Mouse (Mus musculus) cerebellum, adult 9-10 months (tissue): ENCODE data around the gene 4930544D05Rik.
A peak's percentile ranks its signal among the peaks of the same experiment; 100 is the strongest.
"Not testable (repeated sequence)": the region's sequence is repeated elsewhere in the genome, so short reads cannot be mapped to it uniquely, and the experiment has no call there.

Experiments used
- DNase-seq: peaks from one replicate; pipeline ENCODE4 v3.0.0; 2022

The 4930544D05Rik gene

DNA sequence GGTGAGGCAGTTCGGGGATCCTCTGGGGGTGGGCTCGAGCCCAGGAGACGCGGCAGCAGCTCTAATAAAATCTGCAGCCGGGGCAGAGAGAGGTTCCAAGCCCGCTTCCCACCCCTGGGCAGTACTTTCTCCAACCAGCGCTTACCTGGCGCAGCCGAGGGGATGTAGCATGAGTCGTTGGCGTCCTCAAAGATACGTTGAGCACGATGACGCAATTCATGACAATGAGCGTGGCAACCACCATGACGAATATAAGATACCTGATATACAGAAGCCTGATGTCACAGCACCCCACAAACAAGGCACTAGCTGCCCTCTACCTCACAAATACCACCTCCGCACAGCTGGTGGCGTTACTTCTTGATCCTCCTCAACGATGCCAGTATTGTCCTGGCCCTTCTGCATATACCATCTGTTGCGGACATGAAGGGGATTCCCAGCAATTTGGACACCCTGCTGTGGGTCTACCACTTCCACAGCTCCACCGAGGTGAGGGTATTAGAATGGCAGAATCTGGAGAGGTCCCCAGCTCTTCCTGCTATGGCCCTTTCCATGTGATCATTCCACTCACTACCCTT lies at the start of gene 4930544D05Rik:
Gene 4930544D05Rik (plus strand): TSS at position 333 of the 578 bp plus-strand sequence.
- no peak for DNase-seq

DNA sequence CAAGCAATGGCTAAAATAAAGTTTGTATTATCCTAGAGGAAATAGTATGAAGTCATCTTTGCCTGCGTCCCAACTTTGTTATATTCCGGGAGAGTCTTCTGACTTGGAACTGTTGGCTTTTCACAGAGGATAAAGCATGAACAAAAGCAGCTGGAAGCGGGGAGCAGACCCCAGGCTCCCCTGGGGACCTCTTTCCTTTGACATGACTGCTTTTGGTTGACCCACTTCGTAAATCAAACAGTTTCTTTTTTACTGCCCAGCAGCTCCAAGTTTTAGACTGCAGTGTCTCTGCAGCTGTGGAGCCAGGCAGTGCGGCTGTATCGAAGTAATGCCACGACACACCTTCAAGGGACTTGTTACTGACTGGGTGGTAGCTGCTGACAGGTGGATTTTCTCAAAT lies 49.1 kb upstream of the 4930544D05Rik start:
- DNase-seq: no peak

DNA sequence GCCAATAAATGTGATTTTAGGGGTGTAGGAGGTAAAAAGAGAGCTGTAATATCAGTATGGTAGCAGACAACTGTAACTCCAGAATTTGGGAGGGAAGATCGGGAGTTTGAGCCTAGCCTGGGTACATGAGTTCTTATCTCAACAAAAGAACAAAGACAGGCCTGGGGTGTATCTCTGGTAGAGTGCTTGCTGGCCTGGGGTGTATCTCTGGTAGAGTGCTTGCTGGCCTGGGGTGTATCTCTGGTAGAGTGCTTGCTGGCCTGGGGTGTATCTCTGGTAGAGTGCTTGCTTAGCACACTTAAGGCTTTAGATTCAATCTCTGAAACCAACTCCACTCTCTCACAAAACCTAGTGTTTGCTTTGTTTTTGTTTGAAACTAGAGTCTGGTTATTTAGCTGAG lies 45.0 kb upstream of the 4930544D05Rik start:
- not testable (repeated sequence) for DNase-seq

DNA sequence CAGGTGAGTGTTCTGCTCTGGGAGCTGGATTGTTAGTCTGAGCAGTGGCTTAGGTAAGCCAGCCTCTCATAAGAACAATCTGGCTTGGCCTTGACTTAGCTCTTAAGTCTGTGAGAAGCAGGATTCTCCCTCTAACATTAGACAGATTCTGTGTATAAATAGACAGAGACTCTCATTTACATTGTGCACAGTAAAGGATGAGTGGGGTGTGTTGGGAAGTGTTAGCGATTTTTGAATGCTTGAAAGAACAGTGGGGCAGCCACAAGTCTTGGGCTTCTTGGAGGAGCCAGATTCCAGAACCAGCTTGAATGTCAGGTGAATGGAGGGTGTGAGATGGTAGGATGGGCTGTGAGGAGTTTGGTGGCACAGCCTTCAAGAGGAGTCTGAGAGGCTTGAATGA lies 44.0 kb upstream of the 4930544D05Rik start:
- no peak for DNase-seq

DNA sequence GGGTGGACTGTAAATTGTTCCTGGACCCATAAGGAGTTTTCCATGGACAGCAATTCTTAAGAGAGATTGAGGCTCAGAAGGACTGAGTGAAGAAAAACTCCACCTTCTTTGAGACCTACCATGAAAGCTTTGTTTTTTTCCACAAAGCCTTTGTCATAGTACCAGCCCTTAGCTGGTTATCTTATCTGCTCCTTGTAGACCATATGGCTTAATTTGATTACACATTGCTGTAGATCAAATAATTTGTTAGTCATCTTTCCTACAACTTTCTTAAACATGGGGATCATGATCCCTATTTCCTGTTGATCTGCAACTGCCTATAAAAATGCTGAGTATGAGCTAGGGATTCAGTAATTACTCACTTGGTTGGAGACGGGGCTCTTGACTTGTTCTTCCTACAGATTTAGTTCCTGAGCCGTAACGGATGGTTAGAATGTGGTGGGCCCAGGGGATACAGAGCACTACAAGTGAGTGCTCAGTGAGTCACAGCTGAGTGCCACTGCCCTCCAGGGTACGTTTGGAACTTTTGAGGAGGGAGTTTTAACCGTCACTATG lies 43.2 kb upstream of the 4930544D05Rik start:
- no peak for DNase-seq

DNA sequence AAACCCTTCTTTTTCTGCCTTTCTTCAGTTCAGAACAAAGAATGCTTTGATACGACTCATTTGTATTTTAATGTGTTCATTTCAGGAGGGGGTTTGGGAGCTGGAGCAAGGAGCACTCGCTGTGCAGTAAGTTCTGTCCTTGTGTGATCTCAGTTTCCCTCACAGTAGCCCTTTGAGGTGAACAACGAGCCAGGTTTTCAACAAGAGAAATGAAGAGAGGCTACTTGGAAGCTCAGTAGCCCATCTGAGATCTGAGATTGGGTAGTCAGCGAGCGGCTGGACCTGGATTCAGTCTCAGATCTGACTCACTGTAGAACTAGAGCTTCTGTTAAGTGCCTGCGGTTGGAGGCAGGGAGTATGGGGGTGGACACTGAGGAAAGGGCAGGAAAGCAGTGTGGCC lies 41.8 kb upstream of the 4930544D05Rik start:
- no peak for DNase-seq

DNA sequence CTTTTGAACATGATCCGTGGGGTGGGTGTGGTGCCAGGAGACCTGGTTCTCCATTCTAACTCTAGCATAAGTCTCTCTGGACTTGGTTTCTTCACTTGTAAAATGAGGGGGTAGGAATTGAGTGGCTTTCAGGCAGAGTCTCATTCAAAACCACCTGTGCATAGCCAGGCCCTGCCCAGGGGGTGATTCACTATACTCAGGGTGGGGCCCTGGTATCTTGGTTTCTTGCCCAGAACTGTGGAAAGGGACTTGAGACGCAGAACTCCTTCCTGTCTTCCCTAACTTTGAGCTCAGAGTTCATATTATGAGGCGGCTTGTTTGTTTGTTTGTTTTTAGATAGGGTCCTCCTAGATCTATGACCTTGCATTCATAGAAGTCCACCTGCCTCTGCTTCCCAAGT lies 38.4 kb upstream of the 4930544D05Rik start:
- no peak for DNase-seq

DNA sequence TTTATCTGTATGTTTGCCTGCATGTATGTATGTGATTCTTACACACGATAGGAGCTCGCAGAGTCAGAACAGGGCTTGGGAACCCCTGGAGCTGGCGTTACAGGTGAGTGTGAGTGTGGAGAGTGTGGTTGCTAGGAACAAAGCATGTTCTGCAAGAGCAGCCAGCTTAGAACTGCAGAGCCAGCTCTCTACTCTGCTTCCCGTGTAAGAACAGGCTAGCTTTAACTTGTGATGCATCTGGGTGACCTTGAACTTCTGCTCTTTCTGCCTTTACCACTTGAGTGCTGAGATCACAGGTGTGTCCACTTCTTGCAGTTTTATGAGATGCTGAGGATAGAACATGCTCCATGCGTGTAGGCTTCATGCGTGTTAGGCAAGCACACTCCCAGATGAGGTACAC lies 36.7 kb upstream of the 4930544D05Rik start:
- no peak for DNase-seq

DNA sequence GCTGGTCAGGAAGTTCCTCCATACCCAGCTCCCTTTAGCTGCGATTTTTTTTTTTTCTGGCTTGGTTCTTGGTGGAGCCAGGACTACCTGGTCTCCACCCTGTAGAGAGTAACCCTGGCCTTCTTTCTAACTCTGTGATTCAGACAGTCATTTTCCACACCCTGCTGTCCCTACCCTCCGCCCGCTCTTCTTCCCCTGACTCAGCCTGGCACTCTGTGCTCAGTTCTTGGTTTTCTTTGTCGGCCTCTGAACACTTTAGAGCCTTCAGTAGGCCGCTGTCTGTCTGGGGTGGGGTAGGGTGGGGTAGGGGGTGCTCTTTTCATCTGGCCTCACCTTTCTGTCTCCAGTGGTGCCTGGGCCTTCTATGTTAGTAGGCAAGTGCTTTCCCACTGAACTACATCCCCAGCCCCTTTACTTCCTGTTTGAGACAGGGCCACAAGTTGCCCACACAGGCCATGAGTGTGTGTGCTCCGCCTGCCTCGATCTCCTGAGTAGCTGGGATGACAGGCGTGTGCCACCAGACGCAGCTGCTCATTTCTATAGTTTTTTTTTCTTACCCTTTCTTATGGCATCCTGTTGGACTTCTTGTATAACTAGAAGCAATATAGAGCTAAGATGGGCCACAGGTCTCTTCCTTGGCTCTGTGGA lies 35.8 kb upstream of the 4930544D05Rik start:
- DNase-seq: no peak

DNA sequence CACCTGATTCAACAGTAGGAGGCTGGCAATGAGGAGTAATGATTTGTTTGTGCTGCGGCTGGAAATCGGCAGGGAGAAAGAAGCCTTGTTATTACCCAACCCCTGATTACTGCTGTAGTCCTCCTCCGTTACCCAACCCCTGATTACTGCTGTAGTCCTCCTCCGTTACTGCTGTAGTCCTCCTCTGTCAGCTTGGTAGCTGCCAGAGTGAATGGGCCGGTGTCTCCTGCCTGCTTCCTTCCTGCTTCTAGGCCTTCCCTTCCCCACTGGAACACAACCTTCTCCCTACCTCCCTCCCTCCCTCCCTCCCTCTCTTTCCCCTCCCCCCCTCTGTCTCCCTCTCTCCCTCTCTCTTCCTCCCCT lies 35.3 kb upstream of the 4930544D05Rik start:
- DNase-seq: no peak

DNA sequence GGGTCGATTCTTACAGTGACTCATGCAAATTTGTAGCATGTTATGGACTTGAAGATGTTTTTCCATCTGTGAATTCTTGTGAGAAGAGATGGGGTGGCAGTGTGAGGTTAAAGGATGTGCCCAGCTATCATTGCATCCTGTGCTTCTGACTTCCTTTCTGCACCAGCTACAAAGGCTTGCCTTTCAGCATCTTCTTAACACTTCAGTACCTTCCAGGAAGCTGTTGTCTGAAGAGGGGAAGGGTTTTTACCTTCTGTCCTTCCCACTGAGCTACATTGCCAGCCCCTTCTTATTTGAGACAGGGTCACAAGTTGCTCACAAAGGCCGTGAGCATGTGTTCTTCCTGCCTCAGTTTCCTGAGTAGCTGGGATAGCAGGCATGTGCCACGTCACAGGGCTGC lies 34.7 kb upstream of the 4930544D05Rik start:
- no peak for DNase-seq

DNA sequence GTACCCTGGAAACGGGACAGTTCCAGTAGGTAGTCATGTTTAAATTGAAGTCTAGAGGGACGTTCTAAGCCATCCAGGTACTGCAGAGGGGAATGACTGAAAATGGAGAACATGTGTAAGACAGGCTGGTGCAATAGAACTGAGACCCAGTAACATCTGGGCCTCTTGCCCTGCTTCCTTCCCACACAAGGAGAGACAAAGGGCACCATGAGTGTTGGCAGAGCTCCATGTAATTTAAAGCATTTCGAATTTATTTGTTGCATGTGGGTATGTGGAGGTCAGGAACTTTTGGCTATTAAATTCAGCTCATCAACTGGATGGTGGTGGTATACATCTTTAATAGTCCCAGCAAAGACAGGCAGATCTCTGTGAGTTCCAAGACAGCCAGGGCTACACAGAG lies 33.5 kb upstream of the 4930544D05Rik start:
- no peak for DNase-seq

DNA sequence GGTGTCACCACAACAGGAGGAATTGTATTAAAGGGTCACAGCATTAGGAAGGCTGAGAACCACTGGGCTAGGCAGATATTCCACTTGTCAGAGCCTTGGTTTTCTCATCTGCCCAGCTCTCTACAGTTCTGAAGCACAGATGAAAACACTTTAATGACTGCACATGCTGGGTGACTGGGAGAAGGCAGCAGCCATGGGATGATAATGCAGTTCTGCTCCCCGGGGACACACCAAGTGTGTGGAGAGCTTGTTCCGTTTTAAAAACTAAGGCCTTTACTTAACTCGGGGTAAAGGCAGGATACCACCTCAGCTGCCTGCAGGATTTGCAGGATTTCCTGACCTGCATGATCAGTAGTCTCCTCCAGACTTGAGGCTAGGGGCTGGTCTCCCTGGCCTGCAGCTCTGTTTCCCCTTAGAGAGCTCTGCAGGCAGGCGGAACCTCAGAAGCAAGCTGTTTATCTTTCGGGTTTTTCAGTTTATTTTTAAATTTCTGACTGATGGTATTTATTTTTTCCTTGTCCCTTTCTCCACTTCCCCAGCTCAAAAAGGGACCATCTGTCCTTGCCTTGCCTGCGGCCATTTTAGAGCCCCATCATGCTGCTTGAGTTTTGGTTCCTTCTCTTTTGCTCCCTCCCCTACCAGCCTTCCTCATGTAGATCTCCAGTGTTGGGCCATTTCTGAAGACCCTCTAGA lies 32.5 kb upstream of the 4930544D05Rik start:
- DNase-seq: no peak

DNA sequence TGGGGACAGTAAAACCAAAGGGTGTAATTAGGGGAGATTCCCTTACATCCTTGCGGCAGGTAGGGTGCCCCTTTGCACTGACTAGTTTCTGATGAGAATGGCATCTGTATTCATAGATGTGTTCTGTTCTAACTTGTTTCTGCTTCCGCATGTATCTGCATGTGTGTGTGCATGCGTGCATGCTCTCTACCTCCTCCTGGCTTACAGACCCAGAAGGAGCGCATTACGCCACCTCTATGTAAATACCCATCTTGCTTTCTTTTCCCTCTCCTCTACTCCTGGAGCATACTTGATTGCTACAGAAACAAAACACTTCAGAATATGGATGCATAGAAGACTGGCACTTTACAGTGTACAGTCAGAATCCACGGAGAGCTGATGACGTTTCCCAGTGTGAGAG lies 31.9 kb upstream of the 4930544D05Rik start:
- DNase-seq: no peak

DNA sequence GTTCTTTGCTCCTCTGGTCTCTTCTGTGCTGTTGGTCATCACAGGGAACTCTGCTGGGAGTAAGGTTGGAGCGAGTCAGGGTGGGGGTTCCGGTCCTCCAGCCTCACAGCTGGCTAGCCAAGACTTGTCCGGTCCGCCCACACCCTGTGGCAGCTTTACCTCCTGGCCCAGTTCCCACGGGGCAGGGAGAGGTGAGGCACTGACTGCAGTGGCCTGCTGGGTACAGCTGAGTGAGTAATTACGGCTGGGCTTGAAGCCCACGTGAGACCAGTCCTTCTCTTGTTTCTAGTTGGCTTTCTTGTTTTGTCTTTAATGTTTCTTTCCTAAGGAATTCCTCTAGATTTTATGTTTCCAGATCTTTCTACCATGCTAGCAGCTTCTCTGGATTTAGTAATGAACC lies 30.2 kb upstream of the 4930544D05Rik start:
- peak; percentile 32 for DNase-seq

DNA sequence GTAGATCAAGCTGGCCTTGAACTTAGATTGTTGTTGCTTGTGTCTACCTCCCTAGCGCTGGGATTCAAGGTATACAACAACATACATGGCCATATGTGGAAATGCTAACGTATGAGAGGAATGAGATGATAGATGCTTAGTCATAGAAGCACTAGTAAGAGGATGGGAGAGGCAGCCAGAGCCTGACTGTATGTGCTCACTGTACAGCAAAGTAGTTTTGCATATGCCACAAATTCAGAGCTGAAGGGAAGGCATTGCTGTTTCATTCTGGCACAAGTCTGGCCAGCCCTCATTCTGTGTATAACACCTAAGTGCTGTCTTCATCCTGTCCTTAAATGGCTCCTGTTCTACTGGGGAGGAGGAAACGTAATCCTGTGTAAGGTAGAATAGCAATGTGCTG lies 29.4 kb upstream of the 4930544D05Rik start:
- no peak for DNase-seq

DNA sequence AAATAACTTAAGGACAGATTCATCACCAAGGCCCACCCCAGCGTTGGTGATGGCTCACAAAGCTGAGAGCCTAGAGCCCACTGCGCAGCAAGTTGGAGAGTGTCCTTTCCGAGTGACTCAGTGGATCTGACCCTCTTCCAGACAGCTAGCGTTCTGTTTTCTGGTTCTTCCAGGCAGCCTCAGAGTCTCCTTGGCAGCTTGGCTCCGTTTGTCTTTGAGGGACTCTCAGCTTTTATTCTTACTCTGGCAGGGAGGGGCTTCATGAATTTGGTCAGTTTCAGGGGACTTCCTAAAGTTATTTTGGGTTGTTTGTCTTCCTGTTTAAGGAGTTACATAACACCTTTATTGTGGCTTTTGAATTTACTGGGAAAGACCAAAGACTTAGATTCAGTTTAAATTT lies 28.7 kb upstream of the 4930544D05Rik start:
- no peak for DNase-seq

DNA sequence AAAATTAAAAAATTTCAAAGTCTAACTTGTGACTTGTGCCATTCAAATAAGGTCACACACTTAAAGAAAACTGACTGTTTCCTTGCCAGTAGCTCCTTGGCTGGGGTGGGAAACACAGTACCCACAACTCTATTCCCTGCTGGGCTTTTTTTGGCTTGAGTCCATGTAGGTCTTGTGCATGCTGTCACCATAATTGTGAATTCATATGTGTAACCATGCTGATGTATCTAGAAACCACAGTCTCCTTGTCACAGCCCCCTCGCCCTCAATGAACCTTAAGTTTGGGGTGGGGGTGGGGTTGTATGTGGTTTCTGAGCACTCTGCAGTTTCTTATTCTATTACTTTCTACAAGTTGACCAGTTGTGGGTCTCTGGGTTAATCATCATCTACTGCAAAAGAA lies 23.9 kb upstream of the 4930544D05Rik start:
- DNase-seq: no peak

DNA sequence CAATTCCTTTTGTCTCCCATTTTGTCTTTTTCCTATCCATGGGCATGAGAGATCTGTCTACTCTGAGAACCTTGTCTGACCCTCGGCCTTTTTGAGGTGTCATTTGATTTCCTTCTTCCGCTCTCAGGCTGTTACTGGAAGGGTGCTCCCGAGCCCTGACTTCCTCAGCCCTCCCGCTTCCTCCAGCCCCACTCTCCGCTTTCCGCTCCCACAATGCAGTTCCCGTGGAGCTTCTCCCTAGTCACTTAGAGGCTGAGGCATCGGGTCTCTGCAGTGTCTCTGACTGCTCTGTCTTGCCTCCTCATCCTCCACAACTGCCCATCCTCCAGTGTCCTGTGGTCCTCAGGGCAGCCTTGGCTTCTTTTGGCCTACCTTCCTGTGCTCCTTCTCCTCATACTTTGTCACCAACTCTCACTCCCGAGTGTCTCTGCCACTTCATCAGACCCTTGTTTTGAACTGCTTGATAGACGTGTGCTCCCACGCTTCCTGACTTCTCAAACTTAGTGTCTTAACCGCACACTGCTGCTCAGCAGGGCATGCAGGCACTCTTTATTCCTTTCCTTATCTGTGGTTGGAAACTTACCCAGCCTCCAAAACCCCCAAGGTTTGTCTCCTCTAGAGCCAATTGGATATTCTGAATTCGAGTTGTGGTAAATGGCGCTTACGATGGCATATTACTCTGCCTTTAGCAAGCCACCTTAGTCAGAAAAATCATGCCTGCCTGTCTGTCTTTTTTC lies 21.2 kb upstream of the 4930544D05Rik start:
- no peak for DNase-seq

DNA sequence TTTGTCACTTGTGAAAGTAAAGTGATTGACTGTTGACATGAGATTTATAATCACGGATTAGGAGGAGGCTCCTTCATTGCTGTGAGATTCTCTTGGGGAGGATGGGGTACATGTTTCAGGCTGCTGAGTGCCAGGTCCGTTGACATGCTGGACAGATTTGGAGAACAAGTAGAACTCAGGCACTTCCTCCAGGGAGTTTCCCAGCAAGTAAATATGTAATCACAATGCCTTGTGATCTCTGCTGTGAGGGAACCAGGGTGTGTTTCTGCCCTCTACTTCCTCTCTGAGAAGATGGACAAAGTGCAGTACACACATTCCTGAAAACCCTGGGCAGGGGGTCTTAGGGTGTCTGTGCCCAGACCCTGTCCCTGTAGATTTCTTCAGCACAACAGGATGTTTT lies 20.0 kb upstream of the 4930544D05Rik start:
- no peak for DNase-seq

DNA sequence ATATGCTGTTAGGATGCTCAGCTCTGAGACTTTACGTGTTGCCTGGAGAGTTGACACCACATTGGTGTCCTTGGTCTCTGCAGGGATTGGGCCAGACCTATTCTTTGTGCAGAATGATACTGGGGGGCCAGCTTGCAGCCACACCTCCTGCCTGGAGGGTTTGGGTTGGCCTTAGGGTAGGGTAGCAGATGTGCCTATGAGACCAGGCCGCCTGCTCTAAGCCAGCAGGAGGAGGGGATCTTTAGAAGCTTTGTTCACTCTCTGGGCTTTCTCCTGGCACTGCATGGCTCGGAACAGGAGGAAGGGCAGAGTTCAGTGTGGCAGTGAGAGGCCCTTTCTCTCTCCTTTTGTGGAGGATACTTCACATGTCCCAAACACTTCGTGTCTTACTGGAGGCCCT lies 19.6 kb upstream of the 4930544D05Rik start:
- no peak for DNase-seq

DNA sequence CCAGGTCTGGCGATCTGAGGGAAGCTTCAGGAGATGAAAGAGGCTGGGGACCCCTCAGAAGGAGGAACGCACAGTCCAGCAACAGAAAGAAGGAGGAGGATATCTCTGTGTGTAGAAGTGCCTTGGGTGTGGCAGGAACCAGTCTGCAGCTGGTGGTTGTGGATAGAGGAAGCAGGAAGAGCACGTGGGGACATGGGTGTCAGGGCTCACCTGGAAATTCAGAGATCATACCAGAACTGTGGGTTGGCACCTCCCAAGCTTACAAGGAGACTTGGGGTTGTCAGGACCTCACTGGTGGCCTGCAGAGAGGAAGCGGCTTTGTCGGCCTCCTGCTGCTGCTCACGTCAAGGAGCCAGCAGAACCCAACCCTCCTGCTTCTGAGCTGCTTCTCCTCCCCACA lies 18.3 kb upstream of the 4930544D05Rik start:
- no peak for DNase-seq

DNA sequence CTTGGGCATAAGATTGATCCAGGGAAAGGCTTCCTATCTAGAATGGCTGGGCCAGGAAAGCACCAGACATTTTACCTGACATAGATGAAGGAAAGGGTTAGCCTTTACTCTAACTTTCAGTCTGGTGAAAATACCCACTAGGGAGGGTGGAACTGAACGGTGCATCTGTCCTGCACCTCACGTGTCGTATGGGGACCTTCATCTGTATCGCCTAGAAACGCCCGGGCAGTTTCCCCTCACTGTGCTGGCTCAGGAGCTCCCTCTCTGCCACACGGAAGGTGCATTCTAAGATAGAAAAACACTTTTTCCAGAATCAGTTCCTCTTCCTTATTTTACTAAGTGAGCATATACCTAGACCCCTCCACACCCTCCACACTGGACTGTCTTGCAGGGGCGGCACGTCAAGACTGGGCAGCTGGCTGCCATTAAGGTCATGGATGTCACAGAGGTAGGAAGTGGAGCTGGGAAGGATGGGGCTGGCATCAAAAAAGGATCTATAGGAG lies 17.1 kb upstream of the 4930544D05Rik start:
- DNase-seq: no peak
